Mouse (Mus musculus): Measurements from ENCODE around the gene Gpx5. TPM values are rescaled to one million over a fixed set of nuclear protein-coding genes. Genes with fewer than 3 reads are reported as not detected.

Gpx5 gene
- polyA plus RNA-seq, 1 experiment, result not detected

GRCm38 (mm10) chr13:21243196-21243595, 49.3 kb downstream of the Gpx5 start:
- Histone ChIP-seq H3K4me3 (replicated peaks) (peak overlapping the region; percentile 57), H3K27me3 (ENCODE audit: control insufficient read depth) (peaks cover 22% of the 10 kb centered on the region), H3K4me1 (ENCODE audit: control insufficient read depth) (peaks cover 25% of the 10 kb centered on the region), H3K36me3 (ENCODE audit: control insufficient read depth) (no peaks in the 10 kb centered on the region), H3K9me3 (ENCODE audit: control insufficient read depth, low read length) (peaks cover 2% of the 10 kb centered on the region; the same call in 1 of the 2 replicates)
- no peak for TF ChIP-seq TAL1 (IDR thresholded peaks at IDR 0.05; ENCODE audit: low read length)
- TF ChIP-seq GATA1 (IDR thresholded peaks at IDR 0.05; ENCODE audit: low read length), result no peak

GRCm38 (mm10) chr13:21242408-21243125, 50.0 kb downstream of the Gpx5 start:
- TF ChIP-seq GATA1 (IDR thresholded peaks at IDR 0.05; ENCODE audit: low read length), result no peak
- peak overlapping the region; percentile 57 for H3K4me3 ChIP-seq (replicated peaks)
- H3K36me3 ChIP-seq (ENCODE audit: control insufficient read depth), result no peaks in the 10 kb centered on the region
- H3K27me3 ChIP-seq (ENCODE audit: control insufficient read depth), result peaks cover 22% of the 10 kb centered on the region
- H3K4me1 ChIP-seq (ENCODE audit: control insufficient read depth), result peaks cover 25% of the 10 kb centered on the region
- H3K9me3 ChIP-seq (ENCODE audit: control insufficient read depth, low read length), result peaks cover 2% of the 10 kb centered on the region; the same call in 1 of the 2 replicates

GRCm38 (mm10) chr13:21240788-21241187, 51.7 kb downstream of the Gpx5 start:
- peaks cover 18% of the 10 kb centered on the region for H3K27me3 ChIP-seq (ENCODE audit: control insufficient read depth)
- TF ChIP-seq TAL1 (IDR thresholded peaks at IDR 0.05; ENCODE audit: low read length) (no peak), GATA1 (IDR thresholded peaks at IDR 0.05; ENCODE audit: low read length) (no peak)
- H3K9me3 ChIP-seq (ENCODE audit: control insufficient read depth, low read length), result peaks cover 2% of the 10 kb centered on the region; the same call in 1 of the 2 replicates
- H3K4me1 ChIP-seq (ENCODE audit: control insufficient read depth), result peaks cover 25% of the 10 kb centered on the region
- H3K36me3 ChIP-seq (ENCODE audit: control insufficient read depth), result no peaks in the 10 kb centered on the region
- no peak overlapping the region for H3K4me3 ChIP-seq (replicated peaks)

DNA sequence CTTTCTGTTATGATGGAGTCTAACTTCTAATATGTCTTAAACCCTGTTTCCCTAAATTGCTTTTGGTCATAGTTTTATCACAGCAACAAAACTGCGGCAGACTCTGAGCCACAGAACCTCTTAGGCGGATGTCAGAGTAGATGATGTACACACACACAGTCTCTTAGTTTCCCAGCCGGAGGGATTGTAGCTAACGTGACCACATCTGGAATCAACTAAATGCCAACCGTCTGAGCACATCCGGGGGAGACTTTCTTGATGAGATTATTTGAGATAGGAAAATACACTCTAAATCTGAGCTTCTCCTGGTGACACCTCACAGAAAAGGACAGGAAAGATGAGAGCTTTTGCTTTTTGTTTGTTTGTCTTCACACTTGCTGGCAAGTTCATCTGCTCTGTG, 55.4 kb downstream of the Gpx5 start:
- Histone ChIP-seq H3K27me3 (ENCODE audit: control insufficient read depth) (no peaks in the 10 kb centered on the region), H3K9me3 (ENCODE audit: control insufficient read depth, low read length) (peaks cover 2% of the 10 kb centered on the region; the same call in 1 of the 2 replicates)
- TF ChIP-seq TAL1 (IDR thresholded peaks at IDR 0.05; ENCODE audit: low read length) (no peak), GATA1 (IDR thresholded peaks at IDR 0.05; ENCODE audit: low read length) (no peak)

DNA sequence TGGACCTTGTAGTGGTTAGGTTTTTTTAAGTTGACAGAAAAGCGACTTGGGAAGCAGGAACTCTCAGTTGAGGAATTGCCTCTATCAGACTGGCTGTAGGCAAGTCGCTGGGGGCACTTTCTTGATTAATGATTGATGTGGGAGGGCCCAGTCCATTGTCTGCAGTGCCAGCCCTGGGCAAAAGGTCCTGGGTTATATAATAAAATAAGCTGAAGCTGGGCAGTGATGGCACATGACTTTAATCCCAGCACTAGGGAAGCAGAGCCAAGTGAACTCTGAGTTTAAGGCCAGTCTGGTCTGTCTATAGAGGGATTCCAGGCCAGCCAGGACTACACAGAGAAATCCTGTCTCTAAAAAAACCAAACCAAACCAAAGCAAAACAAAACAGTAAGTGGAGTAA, 55.8 kb downstream of the Gpx5 start:
- Histone ChIP-seq H3K36me3 (ENCODE audit: control insufficient read depth) (no peaks in the 10 kb centered on the region), H3K4me3 (replicated peaks) (no peak overlapping the region), H3K4me1 (ENCODE audit: control insufficient read depth) (peaks cover 21% of the 10 kb centered on the region), H3K9me3 (ENCODE audit: control insufficient read depth, low read length) (peaks cover 2% of the 10 kb centered on the region; the same call in 1 of the 2 replicates), H3K27me3 (ENCODE audit: control insufficient read depth) (no peaks in the 10 kb centered on the region)
- no peak for TF ChIP-seq TAL1 (IDR thresholded peaks at IDR 0.05; ENCODE audit: low read length)
- no peak for TF ChIP-seq GATA1 (IDR thresholded peaks at IDR 0.05; ENCODE audit: low read length)

More for the DNA sequence above, 55.4 kb downstream of the Gpx5 start:
- H3K4me3 ChIP-seq (replicated peaks), result no peak overlapping the region
- H3K4me1 ChIP-seq (ENCODE audit: control insufficient read depth), result peaks cover 22% of the 10 kb centered on the region
- no peaks in the 10 kb centered on the region for H3K36me3 ChIP-seq (ENCODE audit: control insufficient read depth)

Other genes starting within 250 kb of the Gpx5 start
- gene Olfr1370, start 217.8 kb downstream of the Gpx5 start, polyA plus RNA-seq (2012), result not detected in 2 replicates
- not detected in 2 replicates for gene Olfr1369-ps1, start 181.2 kb downstream of the Gpx5 start, polyA plus RNA-seq (2012)
- not detected in 2 replicates for gene Olfr263, start 163.1 kb downstream of the Gpx5 start, polyA plus RNA-seq (2012)
- not detected in 2 replicates for gene Olfr1368, start 146.9 kb downstream of the Gpx5 start, polyA plus RNA-seq (2012)
- 7.6 and 8.7 TPM in 2 replicates for gene Trim27, start 113.3 kb downstream of the Gpx5 start, polyA plus RNA-seq (2012)
- gene Gpx6, start 19.4 kb upstream of the Gpx5 start, polyA plus RNA-seq (2012), result not detected in 2 replicates
- not detected in 2 replicates for gene Olfr1367, start 54.2 kb upstream of the Gpx5 start, polyA plus RNA-seq (2012)
- 0.04 and 0.09 TPM in 2 replicates for gene Zscan12, start 70.1 kb upstream of the Gpx5 start, polyA plus RNA-seq (2012)
- 0.69 and 0.93 TPM in 2 replicates for gene Zkscan3, start 110.0 kb upstream of the Gpx5 start, polyA plus RNA-seq (2012)
- gene Pgbd1, start 148.3 kb upstream of the Gpx5 start, polyA plus RNA-seq (2012), result 0.04 and 0.05 TPM in 2 replicates
- 0.08 and 0.09 TPM in 2 replicates for gene Zscan26, start 161.0 kb upstream of the Gpx5 start, polyA plus RNA-seq (2012)
- gene Nkapl, start 175.8 kb upstream of the Gpx5 start, polyA plus RNA-seq (2012), result 0.37 and 0.41 TPM in 2 replicates
- gene Zkscan4, start 186.2 kb upstream of the Gpx5 start, polyA plus RNA-seq (2012), result 0.01 TPM in 1 of 2 replicates, not detected in the other
- gene Gm10065, start 186.7 kb upstream of the Gpx5 start, polyA plus RNA-seq (2012), result not detected in 2 replicates
- 0.05 and 0.06 TPM in 2 replicates for gene AK157302, start 202.5 kb upstream of the Gpx5 start, polyA plus RNA-seq (2012)
- gene Gm11273, start 208.7 kb upstream of the Gpx5 start, polyA plus RNA-seq (2012), result 3.7 and 5.8 TPM in 2 replicates
- gene Zkscan8, start 238.4 kb upstream of the Gpx5 start, polyA plus RNA-seq (2012), result 0.01 and 0.14 TPM in 2 replicates

Data from erythroblast, embryonic 14.5 days (primary cell).